Mouse (Mus musculus): ENCODE measurements around the gene Tas2r113. TPM values are rescaled to one million over a fixed set of nuclear protein-coding genes. Genes with fewer than 3 reads are reported as not detected.

The Tas2r113 gene
- total RNA-seq (2023; ENCODE audit: inconsistent age), result not detected in 4 replicates

GRCm38 (mm10) chr6:132892711-132893110 lies at the start of gene Tas2r113:
TSS of gene Tas2r113 (plus strand) at chr6:132893011.

GRCm38 (mm10) chr6:132846842-132847241 lies 46.0 kb upstream of the Tas2r113 start, which contains the start of gene Tas2r123:
TSS of gene Tas2r123 (plus strand) at chr6:132847142.

GRCm38 (mm10) chr6:132855138-132855537 lies 37.7 kb upstream of the Tas2r113 start, which contains the start of gene Tas2r116:
TSS of gene Tas2r116 (plus strand) at chr6:132855438.

GRCm38 (mm10) chr6:132867708-132868107 lies 25.1 kb upstream of the Tas2r113 start, which contains the start of gene Tas2r110:
TSS of gene Tas2r110 (plus strand) at chr6:132868008.

GRCm38 (mm10) chr6:132909351-132909750 lies 16.5 kb downstream of the Tas2r113 start, which contains the start of gene Tas2r125:
TSS of gene Tas2r125 (plus strand) at chr6:132909651.

Other genes with a start within 250 kb of the Tas2r113 start
- gene A630073D07Rik, start 241.5 kb upstream of the Tas2r113 start, total RNA-seq (2023; ENCODE audit: inconsistent age), result not detected in 4 replicates
- not detected in 4 replicates for gene Tas2r120, start 236.1 kb upstream of the Tas2r113 start, total RNA-seq (2023; ENCODE audit: inconsistent age)
- gene Tas2r121, start 192.0 kb upstream of the Tas2r113 start, total RNA-seq (2023; ENCODE audit: inconsistent age), result not detected in 4 replicates
- gene Tas2r122, start 181.1 kb upstream of the Tas2r113 start, total RNA-seq (2023; ENCODE audit: inconsistent age), result not detected in 4 replicates
- not detected in 4 replicates for gene Tas2r115, start 155.0 kb upstream of the Tas2r113 start, total RNA-seq (2023; ENCODE audit: inconsistent age)
- gene Tas2r124, start 138.3 kb upstream of the Tas2r113 start, total RNA-seq (2023; ENCODE audit: inconsistent age), result not detected in 4 replicates
- gene Tas2r102, start 130.9 kb upstream of the Tas2r113 start, total RNA-seq (2023; ENCODE audit: inconsistent age), result not detected in 4 replicates
- gene Tas2r136, start 114.8 kb upstream of the Tas2r113 start, total RNA-seq (2023; ENCODE audit: inconsistent age), result not detected in 4 replicates
- not detected in 4 replicates for gene Tas2r117, start 90.2 kb upstream of the Tas2r113 start, total RNA-seq (2023; ENCODE audit: inconsistent age)
- not detected in 4 replicates for gene Tas2r123, start 45.9 kb upstream of the Tas2r113 start, total RNA-seq (2023; ENCODE audit: inconsistent age)
- gene Tas2r116, start 37.6 kb upstream of the Tas2r113 start, total RNA-seq (2023; ENCODE audit: inconsistent age), result not detected in 4 replicates
- gene Tas2r110, start 25.0 kb upstream of the Tas2r113 start, total RNA-seq (2023; ENCODE audit: inconsistent age), result not detected in 4 replicates
- not detected in 4 replicates for gene Tas2r125, start 16.6 kb downstream of the Tas2r113 start, total RNA-seq (2023; ENCODE audit: inconsistent age)
- gene Tas2r129, start 58.1 kb downstream of the Tas2r113 start, total RNA-seq (2023; ENCODE audit: inconsistent age), result not detected in 4 replicates
- gene Tas2r131, start 64.9 kb downstream of the Tas2r113 start, total RNA-seq (2023; ENCODE audit: inconsistent age), result not detected in 4 replicates
- not detected in 4 replicates for gene Tas2r109, start 88.0 kb downstream of the Tas2r113 start, total RNA-seq (2023; ENCODE audit: inconsistent age)
- gene Tas2r103, start 144.1 kb downstream of the Tas2r113 start, total RNA-seq (2023; ENCODE audit: inconsistent age), result not detected in 4 replicates
- gene Tas2r140, start 162.8 kb downstream of the Tas2r113 start, total RNA-seq (2023; ENCODE audit: inconsistent age), result not detected in 4 replicates
- gene Smim10l1, start 211.9 kb downstream of the Tas2r113 start, total RNA-seq (2023; ENCODE audit: inconsistent age), result 12.1 to 15.5 TPM (median 12.8 TPM) in 4 replicates